Mouse (Mus musculus): ENCODE measurements around the gene Gm45233. TPM values are rescaled to one million over a fixed set of nuclear protein-coding genes. Genes with fewer than 3 reads are reported as not detected.

The Gm45233 gene
- polyA plus RNA-seq, 2 experiments = 0.63 to 1.0 TPM

- H3K9ac ChIP-seq (ENCODE audit: low read depth, low read length, severe bottlenecking) = no peak within 1 kb of the TSS
- DNase-seq (ENCODE audit: low spot score) (no peak), ATAC-seq (ENCODE audit: low FRiP score, low read depth) (no peak)
- no peaks in the 10 kb centered on the region for H3K4me1 ChIP-seq (ENCODE audit: control insufficient read depth, insufficient read depth, low read length)
- 88% methylated on average over 8 of the region's 8 CpGs for WGBS
- no peak within 1 kb of the TSS for H3K4me2 ChIP-seq (replicated peaks; ENCODE audit: low read depth, low read length, severe bottlenecking)
- no peaks in the 10 kb centered on the region for H3K9me3 ChIP-seq (ENCODE audit: control insufficient read depth, low read length)
- no peak within 1 kb of the TSS for H3K27ac ChIP-seq (replicated peaks; ENCODE audit: low read depth, low read length)
- no peak for TF ChIP-seq POLR2A (IDR thresholded peaks at IDR 0.05; ENCODE audit: borderline replicate concordance, extremely low read depth, insufficient read depth, insufficient read length)
- no peaks in the 10 kb centered on the region for H3K36me3 ChIP-seq (ENCODE audit: control insufficient read depth, insufficient read depth, low read length)
- no peaks in the 10 kb centered on the region for H3K27me3 ChIP-seq (ENCODE audit: control insufficient read depth, insufficient read depth, low read length)
- no peak within 1 kb of the TSS for H3K4me3 ChIP-seq (replicated peaks; ENCODE audit: low read length)
Measured at GRCm38 (mm10) chr7:43427406-43427805, 16.5 kb upstream of the Gm45233 start, which contains the start of gene Lim2. TSS of gene Lim2 (plus strand) at chr7:43427670.

- H3K4me3 ChIP-seq (replicated peaks; ENCODE audit: low read length) = no peak overlapping the region
- DNase-seq (ENCODE audit: low spot score) (no peak), ATAC-seq (ENCODE audit: low FRiP score, low read depth) (no peak)
- no peaks in the 10 kb centered on the region for H3K4me1 ChIP-seq (ENCODE audit: control insufficient read depth, insufficient read depth, low read length)
- H3K9ac ChIP-seq (ENCODE audit: low read depth, low read length, severe bottlenecking) = no peak overlapping the region
- no peak overlapping the region for H3K27ac ChIP-seq (replicated peaks; ENCODE audit: low read depth, low read length)
- no peaks in the 10 kb centered on the region for H3K27me3 ChIP-seq (ENCODE audit: control insufficient read depth, insufficient read depth, low read length)
- H3K9me3 ChIP-seq (ENCODE audit: control insufficient read depth, low read length) = no peaks in the 10 kb centered on the region
- no peak overlapping the region for H3K4me2 ChIP-seq (replicated peaks; ENCODE audit: low read depth, low read length, severe bottlenecking)
- 56% methylated on average over 4 of the region's 4 CpGs for WGBS
- no peak for TF ChIP-seq POLR2A (IDR thresholded peaks at IDR 0.05; ENCODE audit: borderline replicate concordance, extremely low read depth, insufficient read depth, insufficient read length)
- H3K36me3 ChIP-seq (ENCODE audit: control insufficient read depth, insufficient read depth, low read length) = no peaks in the 10 kb centered on the region
Measured at GRCm38 (mm10) chr7:43429500-43429899, 14.4 kb upstream of the Gm45233 start.

- Histone ChIP-seq H3K27ac (replicated peaks; ENCODE audit: low read depth, low read length) (no peak overlapping the region), H3K27me3 (ENCODE audit: control insufficient read depth, insufficient read depth, low read length) (no peaks in the 10 kb centered on the region), H3K4me3 (replicated peaks; ENCODE audit: low read length) (no peak overlapping the region), H3K9me3 (ENCODE audit: control insufficient read depth, low read length) (no peaks in the 10 kb centered on the region), H3K4me2 (replicated peaks; ENCODE audit: low read depth, low read length, severe bottlenecking) (no peak overlapping the region), H3K36me3 (ENCODE audit: control insufficient read depth, insufficient read depth, low read length) (no peaks in the 10 kb centered on the region), H3K9ac (ENCODE audit: low read depth, low read length, severe bottlenecking) (no peak overlapping the region), H3K4me1 (ENCODE audit: control insufficient read depth, insufficient read depth, low read length) (no peaks in the 10 kb centered on the region)
- no peak for TF ChIP-seq POLR2A (IDR thresholded peaks at IDR 0.05; ENCODE audit: borderline replicate concordance, extremely low read depth, insufficient read depth, insufficient read length)
- 73% methylated on average over 4 of the region's 4 CpGs for WGBS
- ATAC-seq (ENCODE audit: low FRiP score, low read depth) = no peak
- DNase-seq (ENCODE audit: low spot score) = no peak
Measured at GRCm38 (mm10) chr7:43432891-43433290, 11.0 kb upstream of the Gm45233 start.

GRCm38 (mm10) chr7:43434676-43435075 is 9.3 kb upstream of the Gm45233 start:
- Histone ChIP-seq H3K36me3 (ENCODE audit: control insufficient read depth, insufficient read depth, low read length) (no peaks in the 10 kb centered on the region), H3K27me3 (ENCODE audit: control insufficient read depth, insufficient read depth, low read length) (no peaks in the 10 kb centered on the region), H3K4me3 (replicated peaks; ENCODE audit: low read length) (no peak overlapping the region), H3K9ac (ENCODE audit: low read depth, low read length, severe bottlenecking) (no peak overlapping the region), H3K9me3 (ENCODE audit: control insufficient read depth, low read length) (no peaks in the 10 kb centered on the region), H3K4me1 (ENCODE audit: control insufficient read depth, insufficient read depth, low read length) (no peaks in the 10 kb centered on the region), H3K4me2 (replicated peaks; ENCODE audit: low read depth, low read length, severe bottlenecking) (no peak overlapping the region), H3K27ac (replicated peaks; ENCODE audit: low read depth, low read length) (no peak overlapping the region)
- WGBS = 83% methylated on average over 5 of the region's 5 CpGs
- ATAC-seq (ENCODE audit: low FRiP score, low read depth) (no peak), DNase-seq (ENCODE audit: low spot score) (no peak)
- no peak for TF ChIP-seq POLR2A (IDR thresholded peaks at IDR 0.05; ENCODE audit: borderline replicate concordance, extremely low read depth, insufficient read depth, insufficient read length)

- no peak within 1 kb of the TSS for H3K27ac ChIP-seq (replicated peaks; ENCODE audit: low read depth, low read length)
- H3K4me1 ChIP-seq (ENCODE audit: control insufficient read depth, insufficient read depth, low read length) = no peaks in the 10 kb centered on the region
- H3K27me3 ChIP-seq (ENCODE audit: control insufficient read depth, insufficient read depth, low read length) = no peaks in the 10 kb centered on the region
- H3K4me2 ChIP-seq (replicated peaks; ENCODE audit: low read depth, low read length, severe bottlenecking) = no peak within 1 kb of the TSS
- TF ChIP-seq POLR2A (IDR thresholded peaks at IDR 0.05; ENCODE audit: borderline replicate concordance, extremely low read depth, insufficient read depth, insufficient read length) = no peak
- ATAC-seq (ENCODE audit: low FRiP score, low read depth) (no peak), DNase-seq (ENCODE audit: low spot score) (no peak)
- H3K9me3 ChIP-seq (ENCODE audit: control insufficient read depth, low read length) = no peaks in the 10 kb centered on the region
- no peak within 1 kb of the TSS for H3K9ac ChIP-seq (ENCODE audit: low read depth, low read length, severe bottlenecking)
- 68% methylated on average over 10 of the region's 10 CpGs for WGBS
- H3K36me3 ChIP-seq (ENCODE audit: control insufficient read depth, insufficient read depth, low read length) = no peaks in the 10 kb centered on the region
- no peak within 1 kb of the TSS for H3K4me3 ChIP-seq (replicated peaks; ENCODE audit: low read length)
Measured at GRCm38 (mm10) chr7:43436341-43437255, 7.3 kb upstream of the Gm45233 start, which contains the start of gene Nkg7. TSS of gene Nkg7 (plus strand) at chr7:43437073.

Data from limb, embryonic 14.5 days (tissue).